Mouse (Mus musculus) small intestine, adult 2 months (tissue): ENCODE measurements around the gene Sec14l5.

Source experiments
- CTCF ChIP-seq: fragments of 200-500 bp; IDR thresholded peaks from 2 replicates; pipeline ENCODE4 v1.5.1; 2012; ENCODE audit warnings: low read depth, mild to moderate bottlenecking, control low read depth, inconsistent platforms, low read length, moderate library complexity, mixed read lengths; ENCODE audit not compliant: insufficient replicate concordance, insufficient read length; ENCODE audit errors: extremely low read depth
- POLR2A ChIP-seq: fragments of 200-500 bp; IDR thresholded peaks from 2 replicates; pipeline ENCODE4 v1.6.1; 2012; ENCODE audit warnings: low read depth, mild to moderate bottlenecking, control low read depth, inconsistent platforms, low read length, moderate library complexity

GRCm38 (mm10) chr16:5157113-5157512, 10.2 kb downstream of the Sec14l5 start:
- TF ChIP-seq CTCF, result no peak
- TF ChIP-seq POLR2A, result no peak
